Comparison of ENCODE assay signal across 29 mouse cellular contexts in the genomic region with DNA sequence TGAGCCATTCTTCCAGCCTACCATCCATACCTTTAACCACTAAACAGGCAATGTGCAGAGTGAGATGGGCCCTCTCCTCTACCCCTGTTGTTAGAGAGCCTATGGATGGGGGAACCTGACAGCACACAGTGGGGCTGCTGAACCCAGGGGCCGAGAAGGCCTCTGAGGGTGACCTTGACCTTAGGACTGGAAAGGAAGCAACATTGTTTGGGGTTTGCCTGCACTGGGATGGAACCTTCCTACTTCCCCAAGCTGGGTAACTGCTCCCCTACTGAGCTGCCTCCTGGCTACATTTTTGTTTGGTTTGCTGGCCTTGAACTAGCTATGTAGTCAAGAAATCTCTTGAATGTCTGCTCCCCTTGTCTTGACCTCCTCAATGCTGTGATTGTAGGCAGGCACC. TPM values are rescaled to one million over a fixed set of nuclear protein-coding genes. Genes with fewer than 3 reads are reported as not detected.
"Had no signal": no experiment of that assay in that cellular context is flagged by ENCODE, and none has a peak within 500 bp of the region (broad histone marks: within the 10 kb centered on the region; RNA-seq: fewer than 3 reads in every experiment).

No protein-coding gene starts in this region.

- DNase-seq: cerebellum, adult 9-11 months; cerebellum, postnatal 10 days; cerebellum, postnatal 14 days; cerebellum, postnatal 25 days; cerebellum, postnatal 36 days; embryo, embryonic 11 days; forebrain, postnatal 0 days; gastrocnemius, adult 2 months; gastrocnemius, postnatal 10 days; gastrocnemius, postnatal 14 days; gastrocnemius, postnatal 25 days; gastrocnemius, postnatal 36 days; heart, adult 11 months; heart, adult 18-20 months; heart, adult 2 months had no signal

- ATAC-seq: forebrain, embryonic 13.5 days; forebrain, embryonic 14.5 days; forebrain, embryonic 15.5 days; forebrain, embryonic 16.5 days; forebrain, postnatal 0 days had no signal

- H3K9ac ChIP-seq: embryonic facial prominence, embryonic 12.5 days; embryonic facial prominence, embryonic 13.5 days; embryonic facial prominence, embryonic 15.5 days; forebrain, embryonic 12.5 days; forebrain, embryonic 13.5 days; forebrain, embryonic 15.5 days; forebrain, postnatal 0 days had no signal

- H3K9me3 ChIP-seq: embryonic facial prominence, embryonic 10.5 days; embryonic facial prominence, embryonic 12.5 days; embryonic facial prominence, embryonic 13.5 days; embryonic facial prominence, embryonic 15.5 days; forebrain, embryonic 10.5 days; forebrain, embryonic 12.5 days; forebrain, embryonic 13.5 days; forebrain, embryonic 15.5 days had no signal

- H3K27ac ChIP-seq: embryonic facial prominence, embryonic 10.5 days; embryonic facial prominence, embryonic 12.5 days; embryonic facial prominence, embryonic 13.5 days; embryonic facial prominence, embryonic 15.5 days; forebrain, embryonic 10.5 days; forebrain, embryonic 12.5 days; forebrain, embryonic 13.5 days; forebrain, embryonic 15.5 days; gastrocnemius, adult 2 months; heart, adult 2 months had no signal

- H3K4me3 ChIP-seq: embryonic facial prominence, embryonic 10.5 days; embryonic facial prominence, embryonic 12.5 days; embryonic facial prominence, embryonic 13.5 days; embryonic facial prominence, embryonic 15.5 days; erythroblast, embryonic 14.5 days; forebrain, embryonic 10.5 days; forebrain, embryonic 12.5 days; forebrain, embryonic 13.5 days; forebrain, embryonic 15.5 days; gastrocnemius, adult 2 months; heart, adult 2 months had no signal

- H3K4me2 ChIP-seq: embryonic facial prominence, embryonic 12.5 days; embryonic facial prominence, embryonic 13.5 days; embryonic facial prominence, embryonic 15.5 days; forebrain, embryonic 12.5 days; forebrain, embryonic 13.5 days; forebrain, embryonic 15.5 days had no signal

- H3K36me3 ChIP-seq: embryonic facial prominence, embryonic 10.5 days; embryonic facial prominence, embryonic 12.5 days; embryonic facial prominence, embryonic 13.5 days; embryonic facial prominence, embryonic 15.5 days; forebrain, embryonic 10.5 days; forebrain, embryonic 12.5 days; forebrain, embryonic 15.5 days had no signal

RNA-seq across cellular contexts. Expression of a gene that starts 9.3 kb away (rescaled TPM):
- total RNA-seq: common myeloid progenitor, adult 5-6 weeks; granulocyte monocyte progenitor cell, adult 5-6 weeks had no signal
- polyA plus RNA-seq: erythroblast, embryonic 14.5 days had no signal

RNA-seq across cellular contexts. Expression of a gene that starts 21.8 kb away (rescaled TPM):
- polyA plus RNA-seq: erythroblast, embryonic 14.5 days had no signal

RNA-seq across cellular contexts. Expression of a gene that starts 31.3 kb away (rescaled TPM):
- total RNA-seq: common myeloid progenitor, adult 5-6 weeks; forebrain, postnatal 0 days; granulocyte monocyte progenitor cell, adult 5-6 weeks had no signal
- polyA plus RNA-seq: erythroblast, embryonic 14.5 days; forebrain, embryonic 10.5 days; forebrain, embryonic 11.5 days; forebrain, embryonic 12.5 days; forebrain, embryonic 13.5 days had no signal

RNA-seq across cellular contexts. Expression of a gene that starts 59.4 kb away (rescaled TPM):
- total RNA-seq: common myeloid progenitor, adult 5-6 weeks; granulocyte monocyte progenitor cell, adult 5-6 weeks had no signal
- polyA plus RNA-seq: erythroblast, embryonic 14.5 days; forebrain, embryonic 13.5 days; forebrain, embryonic 14.5 days had no signal
